Mouse (Mus musculus) lung, postnatal 36 days (tissue): ENCODE data around the gene Zfp384.

ENCODE experiments used
- DNase-seq: peaks from one replicate; pipeline ENCODE4 v3.0.0; 2022; ENCODE audit warnings: mixed read lengths

The Zfp384 gene

DNA sequence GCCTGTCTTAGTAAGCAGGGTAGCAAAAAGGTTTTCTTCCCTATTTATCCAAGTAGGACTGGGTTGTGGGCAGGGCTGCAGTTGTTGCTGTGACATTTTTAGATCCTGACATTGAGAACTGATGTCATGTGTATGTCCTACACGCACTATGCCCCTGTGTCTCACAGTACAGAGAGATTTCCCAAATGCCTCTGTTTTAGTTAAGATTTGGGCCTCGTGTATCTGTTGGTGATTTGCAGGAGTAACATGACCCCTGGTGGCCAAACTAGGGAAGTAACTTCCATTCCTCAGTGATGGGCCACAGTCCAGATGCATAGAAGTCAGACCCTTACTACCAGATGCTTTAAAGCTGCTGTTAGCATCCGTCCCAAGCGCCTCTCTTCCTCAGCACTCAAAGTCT lies 75.5 kb downstream of the Zfp384 start:
- DNase-seq, result peak; percentile 83
